Mouse (Mus musculus) thymus, adult 2 months (tissue): ENCODE results near the gene Gm21964.

Source experiments
- CTCF ChIP-seq: fragments of 200-500 bp; IDR thresholded peaks from 2 replicates; pipeline ENCODE4 v1.5.1; 2012; ENCODE audit warnings: mild to moderate bottlenecking, control low read depth, low read length, moderate library complexity, borderline replicate concordance; ENCODE audit not compliant: control insufficient read depth, poor library complexity, insufficient read depth; ENCODE audit errors: extremely low read depth
- POLR2A ChIP-seq: fragments of 200-500 bp; IDR thresholded peaks from 2 replicates; pipeline ENCODE4 v1.6.1; 2012; ENCODE audit warnings: mild to moderate bottlenecking, low read length, control low read depth, moderate library complexity; ENCODE audit not compliant: control insufficient read depth, poor library complexity, insufficient read depth; ENCODE audit errors: extremely low read depth

GRCm38 (mm10) chr8:110082416-110083105, 18.4 kb upstream of the Gm21964 start:
- no peak for TF ChIP-seq CTCF
- no peak for TF ChIP-seq POLR2A
